Comparison of ENCODE assay signal across 21 mouse cellular contexts in genomic region chr13:47056781-47057180, GRCm38 (mm10).
"Had no signal": no experiment of that assay in that cellular context is flagged by ENCODE, and none has a peak within 500 bp of the region (broad histone marks: within the 10 kb centered on the region; RNA-seq: fewer than 3 reads in every experiment).

No protein-coding gene starts in this region.

- H3K4me2 ChIP-seq: kidney, embryonic 15.5 days; limb, embryonic 13.5 days; liver, embryonic 12.5 days; liver, embryonic 15.5 days; lung, embryonic 15.5 days; midbrain, embryonic 13.5 days; neural tube, embryonic 13.5 days had no signal

- H3K9me3 ChIP-seq: kidney, embryonic 15.5 days; limb, embryonic 10.5 days; limb, embryonic 13.5 days; liver, embryonic 12.5 days; liver, embryonic 15.5 days; lung, embryonic 15.5 days; megakaryocyte, embryonic 14.5 days; midbrain, embryonic 10.5 days; midbrain, embryonic 13.5 days; neural tube, embryonic 13.5 days had no signal

- H3K9ac ChIP-seq: kidney, embryonic 15.5 days; limb, embryonic 13.5 days; liver, embryonic 12.5 days; liver, embryonic 15.5 days; lung, embryonic 15.5 days; midbrain, embryonic 13.5 days; neural tube, embryonic 13.5 days had no signal

- H3K27me3 ChIP-seq: kidney, embryonic 15.5 days; limb, embryonic 13.5 days; liver, embryonic 12.5 days; liver, embryonic 15.5 days; lung, embryonic 15.5 days; megakaryocyte, embryonic 14.5 days; midbrain, embryonic 13.5 days; neural tube, embryonic 13.5 days had no signal

- ATAC-seq: liver, embryonic 12.5 days; midbrain, embryonic 13.5 days; midbrain, embryonic 16.5 days had no signal

- H3K4me1 ChIP-seq: limb, embryonic 10.5 days; limb, embryonic 13.5 days; liver, embryonic 12.5 days; liver, embryonic 15.5 days; lung, embryonic 15.5 days; midbrain, embryonic 13.5 days; neural tube, embryonic 13.5 days had no signal

- H3K27ac ChIP-seq: kidney, embryonic 15.5 days; limb, embryonic 10.5 days; limb, embryonic 13.5 days; liver, embryonic 12.5 days; liver, embryonic 15.5 days; lung, embryonic 15.5 days; midbrain, embryonic 10.5 days; midbrain, embryonic 13.5 days; neural tube, embryonic 13.5 days; stomach, postnatal 0 days had no signal

- DNase-seq: kidney, adult 11 months; kidney, adult 8-10 months; kidney, postnatal 10 days; kidney, postnatal 4 days; liver; lung, adult 18-20 months; lung, postnatal 10 days; lung, postnatal 36 days had no signal

- H3K4me3 ChIP-seq: kidney, embryonic 15.5 days; limb, embryonic 10.5 days; limb, embryonic 13.5 days; liver, embryonic 12.5 days; liver, embryonic 15.5 days; lung, embryonic 15.5 days; midbrain, embryonic 10.5 days; midbrain, embryonic 13.5 days; myocyte; neural tube, embryonic 13.5 days had no signal
